In genomic region chr14:119123582-119123981, GRCm38 (mm10) we compare ENCODE assay signal across 8 mouse cellular contexts. TPM values are rescaled to one million over a fixed set of nuclear protein-coding genes. Genes with fewer than 3 reads are reported as not detected.
DNase-seq lines count a peak whose midpoint lies in the region; ATAC-seq and TF ChIP-seq lines count a peak whose summit lies in the region.

No protein-coding gene starts in this region.

- WGBS in kidney, postnatal 0 days = 5% methylated on average over 12 of the region's 12 CpGs
- WGBS in forebrain, embryonic 13.5 days = 5% methylated on average over 11 of the region's 12 CpGs
- 7% methylated on average over 12 of the region's 12 CpGs for WGBS in limb, embryonic 11.5 days
- WGBS in olfactory bulb, adult 2 months = 3% methylated on average over 12 of the region's 12 CpGs

- H3K9ac ChIP-seq in kidney, postnatal 0 days (ENCODE audit: low read depth, low read length) = 0 out of 2 replicates have a peak overlapping the region, but pooled peaks have one; percentile 41
- peak overlapping the region; percentile 40 for H3K9ac ChIP-seq in forebrain, embryonic 13.5 days
- no peak overlapping the region for H3K9ac ChIP-seq in limb, embryonic 11.5 days (ENCODE audit: low read length)

- peak; percentile 57 for DNase-seq in kidney, postnatal 0 days (ENCODE audit: low spot score)
- no peak for DNase-seq in kidney, adult 9 months
- peak; percentile 32 for DNase-seq in limb, embryonic 11.5 days (ENCODE audit: low spot score)
- DNase-seq in adrenal gland, postnatal 25 days = no peak
- DNase-seq in left cerebral cortex, adult 11 months (ENCODE audit: low spot score) = no peak
- DNase-seq in left cerebral cortex, postnatal 36 days (ENCODE audit: low spot score in 2 of 2) = no peak

- H3K27ac ChIP-seq in kidney, postnatal 0 days = no peak overlapping the region
- no peak overlapping the region for H3K27ac ChIP-seq in forebrain, embryonic 13.5 days
- H3K27ac ChIP-seq in limb, embryonic 11.5 days (replicated peaks; ENCODE audit: low read depth, low read length) = no peak overlapping the region
- H3K27ac ChIP-seq in olfactory bulb, adult 2 months (ENCODE audit: insufficient read depth, low read depth, low read length) = no peak overlapping the region

- peak; percentile 41; the same call in 1 of the 2 replicates for ATAC-seq in kidney, postnatal 0 days (replicated peaks; ENCODE audit: low FRiP score, low read depth)
- peak; percentile 77 for ATAC-seq in forebrain, embryonic 13.5 days
- peak; percentile 14; the same call in 1 of the 2 replicates for ATAC-seq in limb, embryonic 11.5 days (ENCODE audit: insufficient number of reproducible peaks, low FRiP score, low TSS enrichment, low read depth)

- no peak for TF ChIP-seq POLR2A in olfactory bulb, adult 2 months (IDR thresholded peaks at IDR 0.05; ENCODE audit: insufficient read depth, low read depth, low read length)

- peak overlapping the region; percentile 36 for H3K4me3 ChIP-seq in kidney, postnatal 0 days (replicated peaks; ENCODE audit: low read depth, low read length)
- H3K4me3 ChIP-seq in forebrain, embryonic 13.5 days = peak overlapping the region; percentile 31
- peak overlapping the region; percentile 18; the same call in 1 of the 2 replicates for H3K4me3 ChIP-seq in limb, embryonic 11.5 days (ENCODE audit: low read depth, low read length)
- H3K4me3 ChIP-seq in olfactory bulb, adult 2 months (ENCODE audit: insufficient read depth, low read depth, low read length) = peak overlapping the region; percentile 34

- no peaks in the 10 kb centered on the region for H3K9me3 ChIP-seq in kidney, postnatal 0 days (replicated peaks; ENCODE audit: low read length)
- H3K9me3 ChIP-seq in forebrain, embryonic 13.5 days (replicated peaks) = no peaks in the 10 kb centered on the region
- H3K9me3 ChIP-seq in limb, embryonic 11.5 days (ENCODE audit: control insufficient read depth, low read length) = no peaks in the 10 kb centered on the region

- H3K27me3 ChIP-seq in kidney, postnatal 0 days (ENCODE audit: insufficient read depth, low read length) = no peaks in the 10 kb centered on the region
- no peaks in the 10 kb centered on the region; the same call in 1 of the 2 replicates for H3K27me3 ChIP-seq in forebrain, embryonic 13.5 days
- H3K27me3 ChIP-seq in limb, embryonic 11.5 days (ENCODE audit: control insufficient read depth, insufficient read depth, low read length) = no peaks in the 10 kb centered on the region

- peak overlapping the region; percentile 64 for H3K4me2 ChIP-seq in kidney, postnatal 0 days (ENCODE audit: low read length)
- peak overlapping the region; percentile 61 for H3K4me2 ChIP-seq in forebrain, embryonic 13.5 days
- H3K4me2 ChIP-seq in limb, embryonic 11.5 days (ENCODE audit: low read depth, severe bottlenecking) = peak overlapping the region; percentile 38

- no peak for TF ChIP-seq CTCF in kidney, postnatal 0 days (IDR thresholded peaks at IDR 0.05; ENCODE audit: low read depth)
- TF ChIP-seq CTCF in olfactory bulb, adult 2 months (IDR thresholded peaks at IDR 0.05; ENCODE audit: insufficient read depth, low read depth, low read length) = no peak

- intact Hi-C loops in left cerebral cortex, postnatal 36 days (cut with DNase I) = no loop called here

- H3K36me3 ChIP-seq in kidney, postnatal 0 days (ENCODE audit: insufficient read depth, low read length) = no peaks in the 10 kb centered on the region
- H3K36me3 ChIP-seq in forebrain, embryonic 13.5 days (ENCODE audit: poor library complexity, severe bottlenecking) = no peaks in the 10 kb centered on the region
- H3K36me3 ChIP-seq in limb, embryonic 11.5 days (ENCODE audit: control insufficient read depth, insufficient read depth, low read length) = no peaks in the 10 kb centered on the region

- H3K4me1 ChIP-seq in kidney, postnatal 0 days (replicated peaks; ENCODE audit: insufficient read depth, low read length) = peaks cover 2% of the 10 kb centered on the region; the same call in 1 of the 2 replicates
- H3K4me1 ChIP-seq in forebrain, embryonic 13.5 days = peaks cover 5% of the 10 kb centered on the region; the same call in 1 of the 2 replicates
- H3K4me1 ChIP-seq in limb, embryonic 11.5 days (ENCODE audit: control insufficient read depth, insufficient read depth, low read length) = no peaks in the 10 kb centered on the region
- H3K4me1 ChIP-seq in olfactory bulb, adult 2 months (ENCODE audit: control insufficient read depth, insufficient read depth, low read length) = peaks cover 2% of the 10 kb centered on the region; the same call in 1 of the 2 replicates

RNA-seq across cellular contexts. Expression of gene Hs6st3, which starts 14.6 kb away (rescaled TPM):
- polyA plus RNA-seq in kidney, postnatal 0 days (2015; fragmentation: Nextera tagmentation; extraction: Ambion mirVana) = 0.08 and 0.10 TPM in 2 replicates
- 0.26 and 0.35 TPM in 2 replicates for polyA plus RNA-seq in forebrain, embryonic 13.5 days (2015; fragmentation: Nextera tagmentation; extraction: Ambion mirVana)
- 0.17 TPM in 1 of 2 replicates, not detected in the other for polyA plus RNA-seq in limb, embryonic 11.5 days (2014; fragmentation: Nextera tagmentation; extraction: Ambion mirVana)
- polyA plus RNA-seq in olfactory bulb, adult 2 months (2012; ENCODE audit: insufficient read depth, insufficient read length, low replicate concordance, missing spikeins) = not detected in 2 replicates
- total RNA-seq in adrenal gland, postnatal 25 days (2021) = 2.2 and 3.2 TPM in 2 replicates
- 10 to 100 TPM; 73.0 to 73.3 TPM for total RNA-seq in left cerebral cortex, postnatal 36 days (2021)

RNA-seq across cellular contexts. Expression of gene Uggt2, which starts 24.4 kb away (rescaled TPM):
- polyA plus RNA-seq in kidney, postnatal 0 days (2015; fragmentation: Nextera tagmentation; extraction: Ambion mirVana) = 8.5 and 9.2 TPM in 2 replicates
- 12.6 and 15.5 TPM in 2 replicates for polyA plus RNA-seq in forebrain, embryonic 13.5 days (2015; fragmentation: Nextera tagmentation; extraction: Ambion mirVana)
- 18.2 and 20.9 TPM in 2 replicates for polyA plus RNA-seq in limb, embryonic 11.5 days (2014; fragmentation: Nextera tagmentation; extraction: Ambion mirVana)
- polyA plus RNA-seq in olfactory bulb, adult 2 months (2012; ENCODE audit: insufficient read depth, insufficient read length, low replicate concordance, missing spikeins) = not detected in 2 replicates
- total RNA-seq in adrenal gland, postnatal 25 days (2021) = 12.1 and 15.4 TPM in 2 replicates
- total RNA-seq in left cerebral cortex, postnatal 36 days (2021) = 10 to 100 TPM; 23.9 to 32.7 TPM

Comparison
In these comparisons a context has a peak if more than half of its experiments do, and no peak if none do; other contexts are left out.
1. DNase-seq: peak in kidney, postnatal 0 days (single experiment) and limb, embryonic 11.5 days (single experiment); none in kidney, adult 9 months (single experiment), adrenal gland, postnatal 25 days (single experiment), left cerebral cortex, adult 11 months (single experiment) and left cerebral cortex, postnatal 36 days (0 of 2).
2. ATAC-seq: peak in every context shown above with its lines; median percentile 77 in forebrain, embryonic 13.5 days; 41 in kidney, postnatal 0 days; 14 in limb, embryonic 11.5 days.
3. Peak in every context shown above with its lines, with median percentiles within 50 percentile points of each other: H3K4me2 ChIP-seq and H3K4me3 ChIP-seq.